Mouse (Mus musculus) retina, postnatal 1 day (tissue): ENCODE measurements at regions not wholly inside any gene's neighbourhood (a gene's known extent, or its start where the extent isn't known, plus 50 kb on each side); places are given as distances from the start of the nearest gene placed in this dataset.

Source experiments
- DNase-seq: peaks from one replicate; pipeline ENCODE4 v3.0.0-alpha.2; 2012

DNA sequence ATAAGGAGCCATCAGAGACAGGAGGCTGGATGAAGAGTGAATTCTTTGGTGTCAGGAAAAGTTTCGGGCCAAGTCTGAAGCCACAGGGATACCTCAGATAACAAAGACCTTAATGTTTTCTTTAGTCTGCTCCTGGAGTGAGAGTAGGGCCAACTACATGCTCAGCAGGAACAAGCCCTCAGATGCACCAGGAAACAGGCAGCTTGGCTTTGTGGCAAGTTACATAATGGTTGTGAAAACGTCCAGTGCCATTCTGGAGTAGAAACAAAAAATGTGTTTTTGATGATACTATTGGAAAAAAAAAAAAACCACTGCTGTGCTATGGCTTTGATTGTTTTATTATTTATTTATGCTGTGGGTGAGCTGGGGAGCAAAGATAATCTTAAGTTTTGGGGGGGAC, 452.2 kb upstream of the Mon1b start:
- no peak for DNase-seq

DNA sequence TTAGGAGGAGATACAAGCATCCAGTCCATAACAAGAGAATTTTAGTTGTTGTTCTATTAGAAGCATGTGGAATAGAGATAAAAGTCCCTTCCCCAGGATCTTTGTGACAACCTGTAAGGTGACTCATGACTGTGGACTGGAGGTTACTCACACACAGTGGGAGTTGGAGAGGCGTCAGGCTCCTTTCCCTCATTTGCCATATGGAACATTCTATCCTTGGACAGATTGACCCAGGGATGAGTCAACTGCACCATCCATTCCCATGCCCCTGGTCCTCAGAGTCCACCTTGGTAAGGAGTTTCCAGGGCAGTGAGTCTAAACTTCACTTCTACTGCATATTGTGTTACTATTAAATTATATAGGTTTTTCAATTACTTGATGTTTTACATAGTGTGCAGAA, 444.9 kb upstream of the Mon1b start:
- no peak for DNase-seq

DNA sequence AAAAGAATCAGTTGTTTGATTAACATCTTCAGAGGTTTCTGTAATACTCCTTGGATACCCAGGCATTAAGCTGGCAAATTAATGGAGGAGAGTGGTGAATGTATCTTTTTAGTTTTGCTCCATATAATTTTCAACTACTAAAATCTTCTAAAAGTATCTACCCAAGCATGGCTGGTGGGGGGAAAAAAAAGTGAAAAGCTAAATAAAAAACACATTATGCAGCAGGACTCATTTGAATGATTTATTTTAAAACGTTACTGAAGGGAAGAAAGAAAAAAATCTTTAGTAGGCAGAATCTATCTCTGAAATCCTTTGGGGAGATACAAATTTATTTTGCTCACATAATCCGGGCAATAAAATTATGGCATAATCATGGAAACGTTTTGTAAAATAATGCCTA, 443.9 kb upstream of the Mon1b start:
- DNase-seq, result no peak
